Mouse (Mus musculus) stomach, postnatal 0 days (tissue): Measurements from ENCODE around the gene Atrip.

Source experiments
- CTCF ChIP-seq: IDR thresholded peaks from 2 replicates; pipeline ENCODE4 v1.5.1; 2016; ENCODE audit warnings: antibody characterized with exemption, low read depth, mild to moderate bottlenecking, moderate library complexity
- EP300 ChIP-seq: optimal IDR thresholded peaks from 2 replicates; pipeline ENCODE3; 2016; ENCODE audit warnings: antibody characterized with exemption

GRCm38 (mm10) chr9:109046306-109046705 is 27.6 kb downstream of the Atrip start:
- TF ChIP-seq CTCF: peak; percentile 83
- no peak for TF ChIP-seq EP300
